Mouse (Mus musculus): Measurements from ENCODE around the gene Nudt19.
A peak's percentile ranks its signal among the peaks of the same experiment; 100 is the strongest.
"Not testable (repeated sequence)": the region's sequence is repeated elsewhere in the genome, so short reads cannot be mapped to it uniquely, and the experiment has no call there.

The Nudt19 gene

DNA sequence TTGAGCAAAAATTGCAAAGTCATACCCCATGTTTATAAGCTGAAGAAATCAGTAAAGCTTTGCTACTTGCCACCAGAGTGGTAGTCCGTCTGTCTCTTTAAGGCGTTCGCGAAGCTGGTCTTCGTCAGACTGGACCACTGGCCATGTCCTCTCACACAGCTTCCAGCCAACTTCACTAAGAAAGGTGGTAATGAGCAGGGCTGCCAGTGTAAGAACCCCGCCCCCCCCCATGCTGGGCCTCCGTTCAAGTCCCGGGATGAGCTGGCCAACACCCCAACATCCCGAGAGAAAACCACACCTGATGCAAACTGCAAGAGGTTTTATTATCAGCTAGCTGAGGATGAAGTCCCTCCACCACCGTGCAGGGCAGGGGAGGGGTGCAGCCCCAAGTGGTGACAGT, 8.8 kb upstream of the Nudt19 start:
- not testable (repeated sequence) for DNase-seq (ENCODE audit: low spot score)

DNA sequence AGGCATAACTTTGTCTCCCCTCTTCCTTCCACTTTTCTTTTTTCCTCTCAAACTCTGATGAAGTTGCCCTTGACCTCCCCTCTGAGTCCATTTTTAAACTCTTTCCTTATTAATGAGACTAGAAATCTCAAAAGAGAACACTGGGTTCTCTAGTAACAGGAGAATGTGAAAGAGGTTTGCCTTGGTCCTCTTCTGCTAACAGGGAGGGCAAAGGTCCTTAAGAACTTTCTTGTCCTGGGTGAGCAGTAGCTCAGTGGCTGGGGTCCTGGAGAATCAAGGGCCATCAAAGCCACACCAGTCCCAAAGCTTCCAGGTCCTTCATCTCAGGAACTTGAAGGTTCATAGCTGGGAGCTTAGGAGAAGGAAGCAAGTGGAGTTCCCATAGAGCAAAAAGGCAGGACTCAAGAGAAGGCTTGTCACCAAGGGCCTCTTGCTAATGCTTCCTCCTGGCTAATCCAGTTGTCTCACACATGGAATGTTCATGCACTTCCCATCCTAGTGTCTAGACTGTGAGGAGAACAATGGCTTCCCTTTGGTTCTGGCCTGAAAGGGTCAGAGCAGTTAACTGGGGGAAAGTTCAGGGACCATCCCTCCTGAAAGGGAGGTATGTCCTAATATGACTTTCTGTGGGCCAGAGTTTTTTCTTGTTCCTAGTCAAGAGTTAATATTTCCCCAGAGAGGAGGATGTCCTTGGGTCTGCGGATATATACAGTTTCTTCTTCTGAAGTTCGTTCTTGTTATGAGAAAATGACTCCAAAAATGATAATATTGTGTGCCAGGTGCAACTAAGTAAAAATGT, 8.2 kb upstream of the Nudt19 start:
- no peak for DNase-seq (ENCODE audit: low spot score)

DNA sequence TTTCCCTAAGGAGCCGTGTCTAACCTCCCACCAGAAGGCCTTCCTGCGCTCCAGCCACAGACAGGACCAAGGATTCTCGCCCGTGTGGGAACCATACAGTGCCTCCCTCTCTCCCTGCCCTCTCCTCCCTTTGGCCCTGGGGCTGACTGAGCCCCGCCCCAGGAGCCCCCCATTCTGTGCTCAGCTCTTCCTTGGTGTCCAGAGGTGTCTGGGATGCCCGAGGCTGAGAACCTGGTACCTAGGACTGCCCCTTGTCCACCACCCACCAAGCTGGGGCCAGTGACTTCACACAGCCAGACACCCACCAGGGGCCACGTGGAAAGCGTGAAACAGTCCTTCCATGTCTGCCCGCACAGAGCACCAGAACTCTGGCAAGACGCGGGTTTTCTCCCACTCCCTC, 7.0 kb upstream of the Nudt19 start:
- DNase-seq (ENCODE audit: low spot score), result no peak

DNA sequence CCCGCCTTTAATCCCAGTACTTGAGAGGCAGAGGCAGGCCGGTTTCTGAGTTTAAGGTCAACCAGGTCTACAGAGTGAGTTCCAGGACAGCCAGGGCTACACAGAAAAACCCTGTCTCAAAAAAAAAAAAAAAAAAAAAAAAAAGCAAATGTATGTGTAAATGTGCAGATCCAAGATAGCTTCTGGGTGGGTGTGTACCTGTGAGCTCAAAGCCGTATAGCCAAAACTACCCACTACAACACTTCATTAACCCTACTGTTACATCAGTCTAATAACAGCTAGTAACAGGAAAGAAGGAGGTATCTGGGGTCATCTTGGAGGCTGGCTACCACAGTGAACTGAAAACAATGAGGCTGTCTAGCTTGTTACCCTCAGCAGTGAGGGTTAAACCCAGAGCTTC, 3.7 kb upstream of the Nudt19 start:
- no peak for DNase-seq (ENCODE audit: low spot score)

DNA sequence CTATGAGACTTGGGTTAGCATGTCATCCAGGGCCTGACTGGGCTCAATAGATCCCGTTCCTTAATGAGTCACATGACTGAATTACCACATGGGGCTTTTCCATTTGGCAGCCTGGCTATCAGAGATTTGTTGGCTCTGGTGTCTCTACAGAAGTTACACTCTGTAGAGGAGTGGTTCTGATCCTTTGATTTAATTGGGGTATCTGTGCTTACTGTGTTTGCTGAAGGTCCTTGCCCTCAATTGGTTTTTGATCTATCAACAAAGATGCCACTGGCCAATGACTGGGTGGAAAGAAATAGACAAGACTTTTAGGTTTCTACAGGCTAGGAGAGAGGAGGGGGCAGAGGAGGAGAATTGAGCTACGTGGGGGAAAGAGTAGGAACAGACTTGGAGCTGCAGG, 2.6 kb upstream of the Nudt19 start:
- DNase-seq (ENCODE audit: low spot score), result no peak

DNA sequence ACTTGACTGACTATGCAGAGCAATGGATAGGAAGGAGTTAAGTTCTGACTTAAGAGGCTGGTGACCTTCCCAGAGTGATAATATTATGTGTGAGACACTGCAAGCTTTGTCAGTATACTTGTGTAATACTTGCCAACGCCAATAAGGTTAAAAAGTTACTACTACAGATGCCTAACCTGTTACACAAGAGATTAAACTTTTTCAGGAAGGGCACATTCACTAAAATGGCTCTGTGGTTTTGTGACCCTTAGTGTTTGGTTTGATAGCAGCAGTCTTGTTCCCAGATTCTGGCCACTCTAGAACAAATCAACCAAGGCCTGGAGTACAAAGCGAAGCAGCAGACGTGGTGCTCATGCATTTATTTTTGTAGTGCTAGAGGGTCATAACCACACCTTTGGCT, 1.5 kb upstream of the Nudt19 start:
- DNase-seq (ENCODE audit: low spot score), result no peak

DNA sequence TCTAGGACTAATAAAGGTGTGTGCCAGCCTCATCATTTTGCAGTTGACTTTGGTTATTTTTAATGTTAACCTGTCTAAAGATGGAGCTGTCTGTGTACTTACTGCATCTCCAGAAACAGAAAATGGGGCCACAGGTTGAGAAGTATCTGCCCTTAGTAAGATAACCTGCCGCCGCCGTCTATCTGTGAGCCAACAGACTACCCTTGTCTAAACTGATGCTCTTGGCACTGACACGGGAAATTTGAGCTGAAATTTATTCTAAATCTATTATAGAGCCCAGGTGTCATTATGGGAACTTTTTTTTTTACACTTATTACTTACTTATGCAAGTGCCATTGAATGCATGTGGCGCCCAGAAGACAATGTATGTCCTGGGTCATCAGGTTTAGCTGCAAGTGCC, 801 bp upstream of the Nudt19 start:
- DNase-seq (ENCODE audit: low spot score), result no peak

DNA sequence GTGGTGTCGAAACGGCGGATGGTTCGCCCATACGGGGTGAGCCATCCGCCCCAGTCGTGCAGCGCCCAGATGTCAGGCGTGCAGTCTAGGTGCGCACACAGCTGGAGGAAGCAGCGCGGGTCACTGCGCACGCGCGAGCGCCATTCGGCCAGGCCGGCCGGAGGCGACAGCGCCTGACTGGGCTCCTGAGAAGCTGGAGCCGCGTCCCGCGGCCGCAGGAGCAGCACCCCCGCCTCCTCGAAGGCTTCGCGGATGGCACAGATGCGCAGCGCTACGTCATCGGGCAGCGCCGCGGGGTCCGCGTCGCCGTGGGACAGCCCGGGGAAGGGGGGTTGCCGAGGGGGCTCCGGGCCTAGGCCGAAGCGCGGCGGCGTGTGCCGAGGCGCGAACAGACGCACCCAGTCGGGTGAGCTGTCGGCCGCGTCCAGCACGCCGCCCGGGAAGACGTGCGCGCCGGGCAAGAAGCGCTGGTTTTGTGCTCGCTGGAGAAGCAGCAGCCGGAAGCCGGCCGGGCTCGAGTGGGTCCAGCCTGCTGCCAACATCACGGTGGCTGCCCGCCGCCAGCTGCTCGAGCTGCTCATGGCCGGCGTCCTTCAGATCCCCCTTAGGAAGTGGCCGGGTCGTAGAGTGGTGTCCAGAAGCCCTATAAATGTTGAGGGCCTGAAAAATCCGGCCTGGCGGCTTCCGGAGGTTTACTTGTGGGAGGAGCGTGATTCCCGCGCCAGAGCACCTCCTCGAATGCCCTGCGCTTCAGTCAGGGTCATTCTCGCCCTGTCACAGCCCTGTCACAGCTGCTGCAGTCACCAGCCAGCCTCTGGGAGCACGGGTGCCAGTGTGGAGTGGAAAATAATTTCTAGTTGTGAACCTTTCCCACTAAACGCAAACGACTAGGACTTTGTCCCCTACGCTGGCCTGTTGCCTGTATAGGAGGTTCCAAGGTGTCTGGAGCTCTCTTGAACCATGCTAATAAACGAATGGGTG, 590 bp downstream of the Nudt19 start:
- DNase-seq (ENCODE audit: low spot score), result peak; percentile 86

DNA sequence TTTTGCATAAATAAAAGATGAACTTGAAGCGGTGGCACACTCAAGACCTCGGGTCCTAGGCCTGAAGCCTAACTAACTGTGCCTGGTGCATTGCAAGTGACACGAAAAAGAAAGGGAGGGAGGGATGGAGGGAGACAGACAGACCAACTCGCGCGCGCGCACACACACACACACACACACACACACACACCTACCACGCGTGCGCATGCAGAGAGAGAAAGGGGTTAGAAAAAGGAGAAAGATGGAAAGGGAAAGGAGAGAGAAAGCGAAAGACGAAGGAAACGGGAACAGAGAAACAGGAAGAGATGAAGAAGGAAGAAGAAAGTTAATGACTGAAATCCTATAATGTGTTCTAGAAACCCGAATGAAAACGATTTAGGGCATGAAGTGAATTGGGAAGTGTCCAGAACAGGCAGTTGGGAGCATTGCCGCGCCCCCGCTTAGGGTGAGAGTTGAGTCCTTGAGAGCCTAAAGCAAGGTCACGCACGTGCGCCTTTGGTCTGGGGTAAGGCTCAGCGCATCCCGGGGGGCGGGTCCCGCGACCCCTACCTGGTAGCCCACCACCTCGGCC, 1.4 kb downstream of the Nudt19 start:
- DNase-seq (ENCODE audit: low spot score), result peak; percentile 43

DNA sequence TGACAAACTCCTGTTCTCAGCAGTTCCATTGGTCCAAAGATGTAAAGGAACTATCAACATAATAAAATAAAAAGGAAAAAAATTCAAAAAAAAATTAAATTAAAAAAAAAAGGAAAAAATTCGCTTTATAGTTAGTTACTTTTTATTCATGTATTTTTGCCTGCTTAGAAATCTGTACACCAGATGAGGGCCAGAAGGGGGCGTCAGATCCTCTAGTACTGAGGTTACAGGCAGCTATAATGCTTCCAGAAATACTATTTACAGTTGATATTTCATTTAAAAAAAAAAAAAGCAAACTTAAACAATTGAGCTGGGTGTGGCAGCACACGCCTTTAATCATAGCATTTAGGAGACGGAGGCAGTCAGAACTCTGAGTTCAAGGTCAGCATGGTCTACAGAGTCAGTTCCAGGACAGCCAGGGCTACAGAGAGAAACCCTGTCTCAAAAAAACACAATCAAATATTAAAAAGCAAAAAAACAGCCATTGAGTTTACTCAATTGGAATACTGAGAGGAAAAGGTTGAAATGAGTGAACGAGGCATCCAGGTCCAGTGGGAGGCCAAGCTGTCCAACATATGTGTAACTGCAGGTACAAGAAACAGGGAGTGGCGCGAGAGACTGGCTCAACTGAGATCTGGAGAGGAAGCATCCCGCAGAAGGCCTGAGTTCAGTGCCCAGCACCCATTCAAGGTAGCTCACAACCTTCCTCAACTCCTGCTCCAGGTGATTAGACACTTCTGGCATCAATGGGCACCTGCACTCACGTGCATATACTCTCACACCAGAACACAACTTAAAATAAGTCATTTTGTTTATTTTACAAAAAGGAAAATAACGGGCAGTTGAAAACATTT, 2.1 kb downstream of the Nudt19 start:
- DNase-seq (ENCODE audit: low spot score), result peak; percentile 33

DNA sequence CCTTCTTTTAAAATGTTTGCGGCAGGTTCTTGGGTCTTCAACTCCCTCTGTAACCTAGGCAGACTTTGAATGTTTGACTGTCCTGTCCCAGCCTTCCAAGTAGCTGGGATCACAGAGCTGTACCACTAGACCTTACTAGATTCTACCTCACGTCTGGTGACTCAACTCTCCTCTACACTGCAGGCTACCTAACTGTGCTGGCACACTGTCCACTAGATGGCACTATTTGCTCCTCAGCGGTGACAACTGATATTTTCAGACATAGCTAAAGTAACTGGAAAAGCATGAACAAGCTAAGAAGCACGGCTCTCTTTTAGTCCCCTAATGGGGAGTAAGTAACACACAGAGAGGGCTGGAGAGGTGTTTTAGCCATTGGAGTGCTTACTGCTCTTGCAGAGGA, 10.2 kb downstream of the Nudt19 start:
- peak; percentile 59 for DNase-seq (ENCODE audit: low spot score)

DNA sequence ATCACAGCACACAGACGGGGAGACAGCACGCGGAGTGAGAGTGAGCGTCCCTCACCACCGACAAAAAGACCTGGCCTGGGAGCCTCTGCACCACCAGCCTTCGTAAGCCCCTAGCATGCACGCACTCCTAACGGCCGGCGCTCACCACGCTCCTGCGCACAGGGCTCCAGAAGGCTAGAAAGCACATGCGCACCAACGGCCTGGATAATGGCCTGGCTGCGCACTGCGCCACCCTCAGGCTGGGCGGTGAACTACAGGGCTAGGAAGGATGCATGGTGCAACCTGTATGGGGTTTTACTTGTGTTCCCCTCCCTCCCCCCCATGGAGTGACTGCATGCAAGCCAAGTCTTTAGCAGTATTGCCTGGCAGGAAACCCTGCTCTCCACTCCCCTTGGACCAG, 18.5 kb downstream of the Nudt19 start, which contains the start of gene Tdrd12:
Tdrd12 (minus strand) TSS at position 184 of the 400 bp plus-strand sequence.
- DNase-seq (ENCODE audit: low spot score), result no peak

DNA sequence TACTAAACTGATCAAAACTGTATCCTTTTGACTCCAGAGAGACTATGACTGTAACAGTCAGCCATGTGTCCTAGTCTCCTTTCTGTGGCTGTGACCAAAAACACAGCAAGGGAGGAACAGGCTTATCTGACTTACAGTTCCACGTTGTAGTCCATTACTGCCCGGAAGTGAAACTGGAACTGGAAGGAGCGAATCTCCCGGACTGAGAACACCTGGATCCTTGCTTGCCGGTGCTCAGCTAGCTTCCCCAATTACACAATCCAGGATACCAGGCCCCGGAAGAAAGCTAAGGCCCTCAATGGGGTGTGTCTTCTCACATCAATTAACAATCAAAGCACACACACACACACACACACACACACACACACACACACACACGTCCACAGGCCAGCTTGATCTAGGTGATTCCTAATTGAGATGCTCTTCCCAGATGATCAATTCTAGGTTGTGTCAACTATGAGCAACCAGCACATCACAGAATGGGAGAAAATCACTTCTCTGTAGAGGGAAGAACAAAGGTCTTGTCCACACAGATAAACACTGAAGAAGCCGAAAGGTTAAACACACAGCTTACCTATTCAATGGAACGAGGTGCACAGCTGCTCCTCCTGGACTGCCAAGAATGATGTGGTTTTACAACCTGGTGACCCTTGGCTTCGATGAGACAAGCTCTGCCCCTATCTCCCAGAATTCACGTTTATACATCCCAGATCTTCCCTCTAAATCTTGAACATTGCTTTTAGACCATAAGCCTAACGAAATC, 20.2 kb downstream of the Nudt19 start:
- no peak for DNase-seq (ENCODE audit: low spot score)

DNA sequence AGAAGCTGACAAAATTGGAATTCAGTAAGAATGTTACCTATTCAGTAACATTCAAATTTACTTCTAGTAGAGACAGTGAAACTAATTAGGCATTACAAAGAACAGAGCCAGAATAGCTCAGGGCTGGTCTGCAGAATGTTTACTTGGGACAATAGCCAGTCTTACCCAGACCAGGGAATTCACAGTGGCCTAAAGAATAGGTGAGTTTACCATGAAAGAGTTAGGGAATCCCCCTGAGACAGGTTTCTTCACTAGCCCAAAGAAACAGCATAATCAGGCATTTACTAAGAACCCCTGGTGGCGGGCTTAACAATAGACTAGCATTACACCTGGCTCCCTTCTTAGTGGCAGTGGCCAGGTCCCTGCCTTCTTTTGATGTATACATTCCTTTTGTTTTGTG, 25.6 kb downstream of the Nudt19 start:
- not testable (repeated sequence) for DNase-seq (ENCODE audit: low spot score)

DNA sequence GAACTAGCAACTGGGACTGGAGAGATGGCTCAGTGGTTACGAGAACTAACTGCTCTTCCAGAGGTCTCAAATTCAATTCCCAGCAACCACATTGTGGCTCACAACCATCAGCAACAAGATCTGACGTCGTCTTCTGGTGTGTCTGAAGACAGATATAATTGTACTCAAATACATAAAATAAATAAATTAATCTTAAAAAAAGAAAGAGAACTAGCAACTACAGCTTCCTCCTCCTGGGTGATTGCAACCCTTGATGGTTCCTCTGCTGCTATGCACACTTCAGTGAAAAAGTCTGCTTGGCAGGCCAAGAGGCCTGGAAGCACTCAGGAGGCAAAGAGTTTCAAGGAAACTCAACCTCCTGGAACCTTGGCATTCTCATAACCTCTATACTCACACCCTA, 26.1 kb downstream of the Nudt19 start:
- DNase-seq (ENCODE audit: low spot score), result no peak

DNA sequence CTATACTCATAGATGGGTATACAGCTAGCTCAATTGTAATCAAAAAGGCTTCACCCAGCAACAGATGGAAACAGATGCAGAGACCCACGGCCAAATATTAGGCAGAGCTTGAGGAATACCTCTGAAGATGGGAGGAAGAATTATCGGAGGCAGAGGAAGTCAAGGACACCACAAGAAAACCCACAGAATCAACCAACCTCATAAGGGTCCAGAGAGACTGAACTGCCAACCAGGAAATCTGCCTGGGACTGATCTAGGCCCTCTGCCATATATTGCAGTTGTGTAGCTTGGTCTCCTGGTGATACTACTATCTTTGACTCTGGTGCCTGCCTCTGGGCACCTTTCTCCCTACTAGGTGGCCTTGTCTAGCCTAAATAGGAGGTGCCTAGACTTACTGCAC, 29.3 kb downstream of the Nudt19 start:
- DNase-seq (ENCODE audit: low spot score), result no peak

DNA sequence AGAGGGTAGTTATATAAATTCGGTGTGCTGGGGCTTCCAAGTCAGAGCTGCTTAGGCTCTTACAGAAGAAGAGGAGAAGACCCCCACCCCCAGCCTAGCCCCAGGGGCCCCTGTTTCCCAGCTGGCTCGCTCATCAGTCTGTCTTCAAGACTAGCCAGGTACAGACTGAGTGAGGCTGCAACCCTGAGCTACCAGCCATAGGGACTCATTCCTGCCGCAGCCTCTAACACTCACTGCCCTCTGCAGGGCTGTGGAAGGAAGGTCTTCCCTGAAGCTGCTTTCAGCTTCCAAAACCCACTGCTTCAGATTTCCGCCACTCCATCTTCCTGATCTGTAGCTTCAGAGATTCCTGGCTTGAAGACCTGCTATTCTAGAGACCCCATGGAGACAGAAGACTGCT, 54.1 kb downstream of the Nudt19 start:
- DNase-seq (ENCODE audit: low spot score), result no peak

DNA sequence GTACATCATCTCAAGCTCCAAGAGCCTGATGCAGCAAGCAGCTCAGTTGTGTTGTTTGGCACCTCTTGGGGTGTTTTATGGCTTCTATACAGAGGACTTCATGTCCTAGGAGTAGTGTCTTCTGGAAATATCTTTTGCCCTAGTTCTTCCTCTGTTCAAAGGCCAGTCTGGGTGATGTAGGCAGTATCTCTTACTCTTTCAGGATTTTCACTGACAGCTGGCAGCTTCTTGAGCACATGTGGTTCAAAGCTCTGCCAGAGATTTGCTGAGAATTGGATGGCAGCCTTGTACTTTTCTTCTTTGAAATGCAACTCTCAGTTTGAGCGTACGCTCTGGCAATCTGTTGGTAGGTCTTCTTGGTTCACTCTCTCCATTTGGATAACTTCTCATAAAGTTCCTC, 58.6 kb downstream of the Nudt19 start:
- DNase-seq (ENCODE audit: low spot score), result no peak

Measured in T-cell, adult 2 months (primary cell).